Mouse (Mus musculus): ENCODE results near the gene Trp53i11. TPM values are rescaled to one million over a fixed set of nuclear protein-coding genes. Genes with fewer than 3 reads are reported as not detected.

Gene Trp53i11
- polyA plus RNA-seq, 1 experiment from 2014 or later: 58.9 TPM

DNA sequence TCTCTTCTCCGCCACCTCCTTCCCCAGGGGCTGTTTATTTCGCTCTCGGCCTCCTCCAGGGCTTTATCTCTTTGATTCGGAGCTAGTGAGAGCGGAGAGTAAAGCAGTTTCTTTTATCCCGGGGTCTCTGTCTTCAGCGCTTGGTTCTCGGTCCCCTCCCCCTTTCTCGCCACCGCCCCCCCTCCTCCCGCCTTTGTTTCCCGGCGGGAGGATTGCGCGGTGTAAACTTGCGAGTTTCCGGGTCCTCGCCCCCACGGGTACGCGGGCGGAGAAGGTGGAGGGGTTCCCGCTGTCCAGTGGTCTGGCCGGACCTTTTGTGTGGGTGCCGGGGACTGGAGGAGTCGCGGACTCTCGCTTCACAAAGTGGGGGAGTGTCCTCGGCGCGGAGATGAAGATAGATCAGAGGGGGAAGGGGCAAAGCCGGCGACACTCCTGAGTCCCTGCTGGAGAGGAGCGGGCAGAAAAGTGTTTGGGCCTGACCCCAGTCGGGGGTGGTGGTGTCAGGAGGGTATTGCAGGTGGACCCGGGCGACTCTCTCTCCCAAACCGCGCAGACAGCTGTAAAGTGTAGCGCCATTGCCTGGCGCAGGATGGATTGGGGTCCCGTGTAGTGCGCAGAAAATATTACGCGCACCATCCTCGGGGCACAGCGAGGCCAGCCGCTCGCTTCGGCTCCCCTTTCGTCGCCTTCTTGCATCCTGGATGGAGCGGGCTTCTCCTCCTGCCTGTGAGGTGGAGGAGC is 842 bp downstream of the Trp53i11 start:
- peak overlapping the region; percentile 68 for H3K4me3 ChIP-seq (ENCODE audit: low read depth, low read length)
- no peaks in the 10 kb centered on the region; the same call in 1 of the 2 replicates for H3K27me3 ChIP-seq (replicated peaks; ENCODE audit: control insufficient read depth, insufficient read depth, low read length)
- peak overlapping the region; percentile 77 for H3K4me2 ChIP-seq (ENCODE audit: low read length)
- peak; percentile 4 for ATAC-seq (replicated peaks; ENCODE audit: low FRiP score, low TSS enrichment, low read depth)
- peak overlapping the region; percentile 46 for H3K9ac ChIP-seq (ENCODE audit: low read length)
- H3K27ac ChIP-seq (ENCODE audit: low read depth): peak overlapping the region; percentile 44
- DNase-seq (ENCODE audit: low spot score): peak; percentile 79
- no peaks in the 10 kb centered on the region for H3K36me3 ChIP-seq (ENCODE audit: control insufficient read depth, insufficient read depth, low read length)
- 1% methylated on average over 53 of the region's 53 CpGs for WGBS
- H3K9me3 ChIP-seq (ENCODE audit: control insufficient read depth, low read length): no peaks in the 10 kb centered on the region
- peaks cover 38% of the 10 kb centered on the region for H3K4me1 ChIP-seq (replicated peaks; ENCODE audit: control insufficient read depth, insufficient read depth, low read length)

DNA sequence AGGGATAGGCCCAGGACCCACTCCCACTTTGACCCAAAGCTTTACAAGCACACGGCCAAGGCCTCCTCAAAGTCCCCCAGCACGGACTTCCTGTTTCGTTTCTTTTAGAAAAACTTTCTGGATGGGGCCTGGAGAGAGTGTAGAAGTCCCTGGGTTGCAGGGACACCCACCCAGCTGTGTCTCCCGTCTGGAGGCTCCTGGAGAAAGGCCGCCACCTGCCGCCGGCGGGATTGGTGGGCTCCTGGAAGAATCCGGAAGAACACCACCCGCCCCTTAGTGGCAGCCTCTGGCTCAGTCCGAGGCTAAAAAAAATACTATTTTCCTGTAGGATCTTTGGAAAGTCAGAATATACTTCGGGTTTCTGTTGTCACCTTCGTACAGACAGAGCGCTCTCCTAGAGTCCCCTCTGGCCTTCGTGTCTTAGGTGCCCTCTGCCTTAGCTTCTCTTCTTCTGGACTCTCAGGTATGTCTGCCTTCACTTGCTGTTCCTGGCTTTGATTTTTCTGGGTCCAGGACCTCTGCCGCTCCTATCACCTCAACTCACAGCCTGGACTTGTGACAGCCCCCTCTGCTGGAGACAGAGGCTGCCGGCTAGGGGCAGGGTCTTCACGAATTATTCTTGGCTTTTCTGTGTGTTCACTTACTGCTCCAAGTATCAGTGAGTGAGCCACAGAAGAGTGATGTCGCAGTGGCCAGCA is 1.6 kb downstream of the Trp53i11 start:
- Histone ChIP-seq H3K27ac (ENCODE audit: low read depth) (peak overlapping the region; percentile 44), H3K4me3 (ENCODE audit: low read depth, low read length) (peak overlapping the region; percentile 68), H3K4me2 (ENCODE audit: low read length) (peak overlapping the region; percentile 77), H3K9ac (ENCODE audit: low read length) (peak overlapping the region; percentile 46), H3K36me3 (ENCODE audit: control insufficient read depth, insufficient read depth, low read length) (no peaks in the 10 kb centered on the region), H3K4me1 (replicated peaks; ENCODE audit: control insufficient read depth, insufficient read depth, low read length) (peaks cover 38% of the 10 kb centered on the region), H3K9me3 (ENCODE audit: control insufficient read depth, low read length) (no peaks in the 10 kb centered on the region), H3K27me3 (replicated peaks; ENCODE audit: control insufficient read depth, insufficient read depth, low read length) (no peaks in the 10 kb centered on the region; the same call in 1 of the 2 replicates)
- peak; percentile 76 for DNase-seq (ENCODE audit: low spot score)
- peak; percentile 17 for ATAC-seq (replicated peaks; ENCODE audit: low FRiP score, low TSS enrichment, low read depth)
- WGBS: 9% methylated on average over 19 of the region's 19 CpGs

DNA sequence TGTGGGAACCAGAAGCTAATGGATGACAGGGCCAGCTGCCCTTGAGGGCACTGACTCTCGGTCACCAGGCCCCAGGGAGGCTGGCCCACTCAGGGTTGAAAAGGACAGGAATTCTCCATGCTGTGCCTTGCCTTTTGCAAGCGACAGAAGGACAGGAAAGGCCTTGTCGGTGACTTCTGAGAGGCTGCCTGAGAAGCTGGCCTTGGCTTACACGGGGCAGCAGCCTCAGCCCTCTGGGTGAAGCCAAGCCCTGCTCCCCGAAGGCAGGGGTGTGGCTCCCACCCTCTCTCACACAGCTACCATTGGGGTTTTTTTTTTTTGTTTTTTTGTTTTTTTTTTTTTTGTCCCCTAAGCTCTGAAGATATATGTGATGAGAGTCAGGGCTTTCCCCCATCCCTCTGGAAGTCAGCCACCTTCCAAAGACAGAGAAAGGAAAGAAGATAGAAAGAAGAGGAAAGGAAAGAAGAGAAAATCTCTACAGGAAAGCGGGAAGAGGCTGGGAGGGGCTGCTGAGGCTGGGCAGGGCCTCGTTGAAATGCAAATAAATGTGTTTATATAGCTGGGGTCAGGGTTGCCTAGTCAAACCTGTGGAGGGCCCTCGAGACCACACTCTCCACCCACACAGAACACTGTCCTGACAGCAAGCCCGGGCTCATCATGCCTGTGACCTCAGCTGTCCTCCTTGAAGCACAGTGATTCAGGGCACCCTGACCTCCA is 3.6 kb downstream of the Trp53i11 start:
- H3K27ac ChIP-seq (ENCODE audit: low read depth): no peak overlapping the region; the same call in 1 of the 2 replicates
- H3K36me3 ChIP-seq (ENCODE audit: control insufficient read depth, insufficient read depth, low read length): no peaks in the 10 kb centered on the region
- no peak overlapping the region for H3K9ac ChIP-seq (ENCODE audit: low read length)
- H3K9me3 ChIP-seq (ENCODE audit: control insufficient read depth, low read length): no peaks in the 10 kb centered on the region
- H3K4me1 ChIP-seq (replicated peaks; ENCODE audit: control insufficient read depth, insufficient read depth, low read length): peaks cover 38% of the 10 kb centered on the region
- H3K27me3 ChIP-seq (replicated peaks; ENCODE audit: control insufficient read depth, insufficient read depth, low read length): no peaks in the 10 kb centered on the region; the same call in 1 of the 2 replicates
- no peak overlapping the region for H3K4me3 ChIP-seq (ENCODE audit: low read depth, low read length)
- H3K4me2 ChIP-seq (ENCODE audit: low read length): no peak overlapping the region
- WGBS: 26% methylated on average over 9 of the region's 9 CpGs
- DNase-seq (ENCODE audit: low spot score): no peak
- no peak for ATAC-seq (replicated peaks; ENCODE audit: low FRiP score, low TSS enrichment, low read depth)

DNA sequence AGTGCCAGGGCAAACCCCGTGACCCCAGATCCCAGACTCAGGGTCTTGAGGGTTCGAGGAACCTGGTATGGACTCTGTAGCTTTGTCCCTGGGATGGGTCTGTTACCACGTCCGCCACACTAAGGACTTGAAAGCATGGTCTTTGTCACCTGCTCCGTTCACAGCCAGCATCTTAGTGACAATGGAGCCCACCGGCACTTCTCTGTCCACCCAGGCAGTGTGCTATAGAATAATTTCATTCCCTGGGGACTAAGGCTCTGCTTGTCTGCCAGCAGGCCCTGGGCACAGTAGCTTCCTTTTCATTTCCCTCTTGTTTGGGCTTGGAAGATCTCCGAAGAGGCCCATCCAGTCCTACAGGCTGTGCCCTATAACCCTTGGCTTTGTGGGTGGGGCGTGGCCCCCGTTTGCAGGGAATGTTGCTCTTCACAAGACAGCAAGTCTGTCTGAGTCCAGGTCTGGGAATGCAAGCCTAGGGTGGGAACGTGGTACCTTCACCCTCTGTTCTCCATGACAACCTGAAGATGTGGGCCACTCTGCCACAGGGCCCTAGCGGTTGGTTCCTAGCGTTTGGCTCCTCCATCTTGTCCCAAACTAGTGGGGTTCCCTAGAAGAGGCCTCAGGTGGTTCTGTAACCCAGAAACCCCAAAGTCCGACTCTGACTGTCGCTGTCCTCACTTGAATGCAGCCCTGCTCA is 4.3 kb downstream of the Trp53i11 start:
- peaks cover 38% of the 10 kb centered on the region for H3K4me1 ChIP-seq (replicated peaks; ENCODE audit: control insufficient read depth, insufficient read depth, low read length)
- no peak overlapping the region for H3K4me3 ChIP-seq (ENCODE audit: low read depth, low read length)
- H3K9me3 ChIP-seq (ENCODE audit: control insufficient read depth, low read length): no peaks in the 10 kb centered on the region
- no peaks in the 10 kb centered on the region for H3K36me3 ChIP-seq (ENCODE audit: control insufficient read depth, insufficient read depth, low read length)
- no peak for DNase-seq (ENCODE audit: low spot score)
- no peaks in the 10 kb centered on the region for H3K27me3 ChIP-seq (replicated peaks; ENCODE audit: control insufficient read depth, insufficient read depth, low read length)
- no peak for ATAC-seq (replicated peaks; ENCODE audit: low FRiP score, low TSS enrichment, low read depth)
- WGBS: 67% methylated on average over 14 of the region's 14 CpGs
- H3K27ac ChIP-seq (ENCODE audit: low read depth): no peak overlapping the region
- H3K4me2 ChIP-seq (ENCODE audit: low read length): 0 out of 2 replicates have a peak overlapping the region, but pooled peaks have one; percentile 4
- no peak overlapping the region for H3K9ac ChIP-seq (ENCODE audit: low read length)

DNA sequence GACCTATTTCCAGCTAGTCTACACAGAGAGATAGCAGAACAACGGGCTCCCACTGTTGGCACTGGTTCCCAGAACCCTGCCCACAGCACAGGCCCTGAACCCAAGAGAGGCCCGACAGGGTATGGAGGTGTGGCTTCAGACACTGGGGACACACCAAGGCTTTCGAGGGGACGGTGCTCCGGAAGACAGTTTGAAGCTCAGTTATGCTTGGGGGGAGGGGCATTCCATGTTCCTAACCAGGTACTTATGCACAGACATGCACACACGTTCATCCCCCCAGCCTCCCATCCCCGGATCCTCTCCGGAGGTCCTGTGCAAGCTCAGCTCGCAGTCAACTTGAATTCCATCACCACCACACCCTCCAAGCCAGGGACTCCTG is 4.8 kb downstream of the Trp53i11 start:
- DNase-seq (ENCODE audit: low spot score): no peak
- no peak overlapping the region for H3K27ac ChIP-seq (ENCODE audit: low read depth)

DNA sequence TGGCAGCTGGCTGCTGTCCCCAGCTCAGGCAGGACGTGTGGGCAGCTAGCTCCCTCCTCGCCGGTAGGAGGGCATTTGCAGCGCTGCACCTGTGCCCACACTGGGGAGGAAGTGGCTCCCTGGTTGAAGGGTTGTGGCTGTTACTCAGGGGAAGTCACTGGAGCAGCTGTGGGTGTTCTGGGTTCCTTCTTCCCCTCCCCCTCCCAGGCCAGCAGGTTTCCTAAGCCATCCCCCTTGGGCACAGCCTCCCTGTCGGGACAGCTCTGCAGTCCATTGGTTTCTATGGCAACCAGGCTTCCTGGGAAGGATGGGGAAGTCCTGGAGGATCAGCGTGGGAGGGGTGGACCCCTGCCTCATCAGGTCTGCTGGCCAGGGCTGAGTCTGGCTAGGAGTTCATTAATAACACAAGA is 5.3 kb downstream of the Trp53i11 start:
- Histone ChIP-seq H3K4me2 (ENCODE audit: low read length) (no peak overlapping the region), H3K4me3 (ENCODE audit: low read depth, low read length) (no peak overlapping the region), H3K27ac (ENCODE audit: low read depth) (no peak overlapping the region), H3K36me3 (ENCODE audit: control insufficient read depth, insufficient read depth, low read length) (no peaks in the 10 kb centered on the region), H3K9me3 (ENCODE audit: control insufficient read depth, low read length) (no peaks in the 10 kb centered on the region), H3K9ac (ENCODE audit: low read length) (no peak overlapping the region), H3K4me1 (replicated peaks; ENCODE audit: control insufficient read depth, insufficient read depth, low read length) (peaks cover 38% of the 10 kb centered on the region), H3K27me3 (replicated peaks; ENCODE audit: control insufficient read depth, insufficient read depth, low read length) (no peaks in the 10 kb centered on the region)
- DNase-seq (ENCODE audit: low spot score) (no peak), ATAC-seq (replicated peaks; ENCODE audit: low FRiP score, low TSS enrichment, low read depth) (no peak)
- WGBS: 15% methylated on average over 6 of the region's 6 CpGs

More for the DNA sequence above, 4.8 kb downstream of the Trp53i11 start:
- Histone ChIP-seq H3K9me3 (ENCODE audit: control insufficient read depth, low read length) (no peaks in the 10 kb centered on the region), H3K4me2 (ENCODE audit: low read length) (0 out of 2 replicates have a peak overlapping the region, but pooled peaks have one; percentile 4), H3K27me3 (replicated peaks; ENCODE audit: control insufficient read depth, insufficient read depth, low read length) (no peaks in the 10 kb centered on the region), H3K4me3 (ENCODE audit: low read depth, low read length) (no peak overlapping the region), H3K4me1 (replicated peaks; ENCODE audit: control insufficient read depth, insufficient read depth, low read length) (peaks cover 38% of the 10 kb centered on the region), H3K36me3 (ENCODE audit: control insufficient read depth, insufficient read depth, low read length) (no peaks in the 10 kb centered on the region), H3K9ac (ENCODE audit: low read length) (no peak overlapping the region)
- ATAC-seq (replicated peaks; ENCODE audit: low FRiP score, low TSS enrichment, low read depth): no peak
- 44% methylated on average over 9 of the region's 9 CpGs for WGBS

DNA sequence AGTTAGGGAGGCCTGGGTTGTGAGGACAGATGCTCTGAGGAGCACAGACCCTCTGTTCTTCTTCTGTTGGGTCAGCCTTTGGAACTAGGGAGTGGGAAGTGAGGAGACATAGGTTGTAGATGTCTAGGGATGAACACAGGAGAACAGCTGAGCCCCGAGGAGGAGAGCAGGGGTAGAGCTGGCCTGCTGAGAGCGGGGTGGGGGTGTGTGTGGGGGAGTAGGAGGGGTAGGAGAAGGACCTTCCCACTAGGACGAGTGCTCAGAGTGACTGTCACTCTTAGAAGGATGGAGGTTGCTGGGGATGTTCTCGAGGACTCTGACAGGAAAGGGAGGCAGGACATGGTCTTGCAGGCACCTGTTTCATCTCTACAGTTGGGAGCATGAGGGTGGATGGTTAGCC is 6.5 kb downstream of the Trp53i11 start:
- no peaks in the 10 kb centered on the region for H3K27me3 ChIP-seq (replicated peaks; ENCODE audit: control insufficient read depth, insufficient read depth, low read length)
- 56% methylated on average over 4 of the region's 4 CpGs for WGBS
- H3K27ac ChIP-seq (ENCODE audit: low read depth): no peak overlapping the region
- H3K4me3 ChIP-seq (ENCODE audit: low read depth, low read length): no peak overlapping the region
- H3K36me3 ChIP-seq (ENCODE audit: control insufficient read depth, insufficient read depth, low read length): 0 out of 2 replicates have a peak, but pooled peaks cover 3% of the 10 kb centered on the region
- no peak overlapping the region for H3K9ac ChIP-seq (ENCODE audit: low read length)
- H3K9me3 ChIP-seq (ENCODE audit: control insufficient read depth, low read length): no peaks in the 10 kb centered on the region
- peaks cover 38% of the 10 kb centered on the region for H3K4me1 ChIP-seq (replicated peaks; ENCODE audit: control insufficient read depth, insufficient read depth, low read length)
- H3K4me2 ChIP-seq (ENCODE audit: low read length): no peak overlapping the region
- DNase-seq (ENCODE audit: low spot score): no peak
- ATAC-seq (replicated peaks; ENCODE audit: low FRiP score, low TSS enrichment, low read depth): no peak

DNA sequence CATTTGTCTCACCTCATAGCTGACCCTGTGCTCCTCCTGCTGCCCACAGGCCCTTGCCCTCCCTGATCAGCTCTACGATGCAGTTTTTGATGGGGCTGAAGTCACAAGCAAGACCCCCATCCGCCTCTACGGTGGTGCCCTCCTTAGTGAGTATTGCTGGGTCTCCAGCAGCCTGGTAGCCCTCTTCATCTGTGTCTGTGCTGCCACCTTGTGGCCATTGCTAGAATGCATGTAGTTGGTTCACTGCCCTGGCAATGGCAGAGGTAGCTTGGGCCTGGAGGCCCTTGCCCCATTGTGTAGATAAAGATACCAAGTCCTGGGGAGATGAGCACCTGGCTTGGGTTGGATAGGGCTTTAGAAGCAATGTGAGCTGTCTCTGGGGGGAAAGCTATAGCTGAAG is 11.5 kb downstream of the Trp53i11 start:
- Histone ChIP-seq H3K27me3 (replicated peaks; ENCODE audit: control insufficient read depth, insufficient read depth, low read length) (no peaks in the 10 kb centered on the region), H3K9ac (ENCODE audit: low read length) (no peak overlapping the region), H3K27ac (ENCODE audit: low read depth) (no peak overlapping the region), H3K4me3 (ENCODE audit: low read depth, low read length) (no peak overlapping the region), H3K9me3 (ENCODE audit: control insufficient read depth, low read length) (no peaks in the 10 kb centered on the region), H3K36me3 (ENCODE audit: control insufficient read depth, insufficient read depth, low read length) (peaks cover 18% of the 10 kb centered on the region), H3K4me1 (replicated peaks; ENCODE audit: control insufficient read depth, insufficient read depth, low read length) (no peaks in the 10 kb centered on the region), H3K4me2 (ENCODE audit: low read length) (no peak overlapping the region)
- 16% methylated on average over 3 of the region's 3 CpGs for WGBS
- DNase-seq (ENCODE audit: low spot score): peak; percentile 99
- ATAC-seq (replicated peaks; ENCODE audit: low FRiP score, low TSS enrichment, low read depth): peak; percentile 51
